Mouse (Mus musculus): ENCODE measurements at regions not wholly inside any gene's neighbourhood (a gene's known extent, or its start where the extent isn't known, plus 50 kb on each side); places are given as distances from the start of the nearest gene placed in this dataset.
A peak's percentile ranks its signal among the peaks of the same experiment; 100 is the strongest.

- Histone ChIP-seq H3K4me1 (ENCODE audit: control insufficient read depth in 2 of 2, insufficient read depth in 2 of 2, low read length in 2 of 2, poor library complexity in 1 of 2) (peaks cover 0 to 2% of the 10 kb centered on the region in 2 experiments; a peak in 1 of 4 replicates), H3K9ac (ENCODE audit: insufficient read depth, low read depth, low read length, poor library complexity, severe bottlenecking) (no peak overlapping the region), H3K4me3 (ENCODE audit: insufficient read depth in 1 of 2, low read depth in 1 of 2, low read length in 2 of 2, poor library complexity in 1 of 2, severe bottlenecking in 1 of 2) (no peak overlapping the region), H3K36me3 (ENCODE audit: control insufficient read depth, insufficient read depth, low read length, poor library complexity, severe bottlenecking) (no peaks in the 10 kb centered on the region), H3K9me3 (ENCODE audit: control insufficient read depth, insufficient read depth, low read depth, low read length) (no peaks in the 10 kb centered on the region), H3K27ac (ENCODE audit: insufficient read depth, low read depth, low read length, poor library complexity, severe bottlenecking) (no peak overlapping the region)
- TF ChIP-seq HCFC1 (IDR thresholded peaks at IDR 0.05; ENCODE audit: borderline replicate concordance, insufficient read depth, low read length), result no peak
- no peak for TF ChIP-seq ZC3H11A (IDR thresholded peaks at IDR 0.05; ENCODE audit: borderline replicate concordance, low read depth, low read length)
- TF ChIP-seq MAFK (IDR thresholded peaks at IDR 0.05; ENCODE audit: insufficient read depth, low read depth, low read length), result no peak
- TF ChIP-seq CHD2 (IDR thresholded peaks at IDR 0.05; ENCODE audit: low read depth, low read length), result no peak
- TF ChIP-seq ZNF384 (IDR thresholded peaks at IDR 0.05; ENCODE audit: low read depth, low read length), result no peak
- DNase-seq (ENCODE audit: low read depth, low spot score), result no peak
- in situ Hi-C loops (cut with MboI; ENCODE audit: low sequenced_read_pairs in 2 of 2, unreplicated experiment in 2 of 2), result no loop called here
Measured at GRCm38 (mm10) chr3:51115921-51116320, 108.3 kb upstream of the Noct start.

GRCm38 (mm10) chr3:51118706-51119105 is 105.5 kb upstream of the Noct start:
- DNase-seq (ENCODE audit: low read depth, low spot score), result no peak
- Histone ChIP-seq H3K4me1 (ENCODE audit: control insufficient read depth in 2 of 2, insufficient read depth in 2 of 2, low read length in 2 of 2, poor library complexity in 1 of 2) (peaks cover 0 to 2% of the 10 kb centered on the region in 2 experiments; a peak in 1 of 4 replicates), H3K4me3 (ENCODE audit: insufficient read depth in 1 of 2, low read depth in 1 of 2, low read length in 2 of 2, poor library complexity in 1 of 2, severe bottlenecking in 1 of 2) (no peak overlapping the region), H3K9me3 (ENCODE audit: control insufficient read depth, insufficient read depth, low read depth, low read length) (no peaks in the 10 kb centered on the region), H3K27ac (ENCODE audit: insufficient read depth, low read depth, low read length, poor library complexity, severe bottlenecking) (no peak overlapping the region), H3K36me3 (ENCODE audit: control insufficient read depth, insufficient read depth, low read length, poor library complexity, severe bottlenecking) (no peaks in the 10 kb centered on the region), H3K9ac (ENCODE audit: insufficient read depth, low read depth, low read length, poor library complexity, severe bottlenecking) (no peak overlapping the region)
- TF ChIP-seq HCFC1 (IDR thresholded peaks at IDR 0.05; ENCODE audit: borderline replicate concordance, insufficient read depth, low read length) (no peak), ZC3H11A (IDR thresholded peaks at IDR 0.05; ENCODE audit: borderline replicate concordance, low read depth, low read length) (no peak), ZNF384 (IDR thresholded peaks at IDR 0.05; ENCODE audit: low read depth, low read length) (no peak)
- in situ Hi-C loops (cut with MboI; ENCODE audit: low sequenced_read_pairs in 2 of 2, unreplicated experiment in 2 of 2), result no loop called here

GRCm38 (mm10) chr3:51120522-51120921 is 103.7 kb upstream of the Noct start:
- H3K27ac ChIP-seq (ENCODE audit: insufficient read depth, low read depth, low read length, poor library complexity, severe bottlenecking), result no peak overlapping the region
- H3K9me3 ChIP-seq (ENCODE audit: control insufficient read depth, insufficient read depth, low read depth, low read length), result no peaks in the 10 kb centered on the region

GRCm38 (mm10) chr3:51121703-51122540 is 102.3 kb upstream of the Noct start:
- Histone ChIP-seq H3K36me3 (ENCODE audit: control insufficient read depth, insufficient read depth, low read length, poor library complexity, severe bottlenecking) (no peaks in the 10 kb centered on the region), H3K9me3 (ENCODE audit: control insufficient read depth, insufficient read depth, low read depth, low read length) (no peaks in the 10 kb centered on the region), H3K27ac (ENCODE audit: insufficient read depth, low read depth, low read length, poor library complexity, severe bottlenecking) (no peak overlapping the region), H3K4me1 (ENCODE audit: control insufficient read depth in 2 of 2, insufficient read depth in 2 of 2, low read length in 2 of 2, poor library complexity in 1 of 2) (peaks cover under 1 to 7% of the 10 kb centered on the region in 2 experiments; a peak in 3 of 4 replicates), H3K9ac (ENCODE audit: insufficient read depth, low read depth, low read length, poor library complexity, severe bottlenecking) (no peak overlapping the region), H3K4me3 (ENCODE audit: insufficient read depth in 1 of 2, low read depth in 1 of 2, low read length in 2 of 2, poor library complexity in 1 of 2, severe bottlenecking in 1 of 2) (no peak overlapping the region)
- in situ Hi-C loops (cut with MboI; ENCODE audit: low sequenced_read_pairs in 2 of 2, unreplicated experiment in 2 of 2), result no loop called here
- TF ChIP-seq ZC3H11A (IDR thresholded peaks at IDR 0.05; ENCODE audit: borderline replicate concordance, low read depth, low read length) (peak; percentile 86; the same call in 1 of the 2 replicates), MAFK (IDR thresholded peaks at IDR 0.05; ENCODE audit: insufficient read depth, low read depth, low read length) (no peak)
- peak; percentile 64 for DNase-seq (ENCODE audit: low read depth, low spot score)

More at GRCm38 (mm10) chr3:51120522-51120921, 103.7 kb upstream of the Noct start:
- in situ Hi-C loops (cut with MboI; ENCODE audit: low sequenced_read_pairs in 2 of 2, unreplicated experiment in 2 of 2), result no loop called here
- no peak for DNase-seq (ENCODE audit: low read depth, low spot score)
- no peak overlapping the region for H3K4me3 ChIP-seq (ENCODE audit: insufficient read depth in 1 of 2, low read depth in 1 of 2, low read length in 2 of 2, poor library complexity in 1 of 2, severe bottlenecking in 1 of 2)
- H3K36me3 ChIP-seq (ENCODE audit: control insufficient read depth, insufficient read depth, low read length, poor library complexity, severe bottlenecking), result no peaks in the 10 kb centered on the region
- peaks cover 0 to 2% of the 10 kb centered on the region in 2 experiments; a peak in 1 of 4 replicates for H3K4me1 ChIP-seq (ENCODE audit: control insufficient read depth in 2 of 2, insufficient read depth in 2 of 2, low read length in 2 of 2, poor library complexity in 1 of 2)
- TF ChIP-seq CHD2 (IDR thresholded peaks at IDR 0.05; ENCODE audit: low read depth, low read length), result no peak
- TF ChIP-seq ZC3H11A (IDR thresholded peaks at IDR 0.05; ENCODE audit: borderline replicate concordance, low read depth, low read length), result no peak
- no peak for TF ChIP-seq MAFK (IDR thresholded peaks at IDR 0.05; ENCODE audit: insufficient read depth, low read depth, low read length)
- TF ChIP-seq HCFC1 (IDR thresholded peaks at IDR 0.05; ENCODE audit: borderline replicate concordance, insufficient read depth, low read length), result no peak
- no peak for TF ChIP-seq ZNF384 (IDR thresholded peaks at IDR 0.05; ENCODE audit: low read depth, low read length)
- H3K9ac ChIP-seq (ENCODE audit: insufficient read depth, low read depth, low read length, poor library complexity, severe bottlenecking), result no peak overlapping the region

Measured in ES-E14 (cell line).